Mouse (Mus musculus): ENCODE measurements at regions not wholly inside any gene's neighbourhood (a gene's known extent, or its start where the extent isn't known, plus 50 kb on each side); places are given as distances from the start of the nearest gene placed in this dataset.

DNA sequence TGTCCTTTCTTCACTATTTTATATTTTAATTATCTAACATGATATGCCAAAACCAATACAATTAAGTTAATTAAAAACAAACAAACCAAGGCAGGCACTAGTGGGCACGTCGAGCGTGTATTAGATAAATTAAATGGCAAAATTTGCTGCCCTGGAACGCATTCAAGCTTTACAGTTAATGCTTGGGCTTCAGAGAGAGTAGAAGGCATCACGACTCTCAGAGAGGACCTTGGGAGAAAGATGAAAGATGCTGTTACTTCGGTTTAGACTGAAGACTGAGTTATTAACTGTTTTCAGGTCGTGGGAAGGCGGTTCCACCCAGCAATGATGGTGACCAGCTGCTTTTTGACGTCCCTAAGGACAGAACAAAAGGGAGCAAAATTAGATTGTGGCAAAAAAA, 71.7 kb upstream of the Boc start:
- no peak for DNase-seq (ENCODE audit: low spot score)

DNA sequence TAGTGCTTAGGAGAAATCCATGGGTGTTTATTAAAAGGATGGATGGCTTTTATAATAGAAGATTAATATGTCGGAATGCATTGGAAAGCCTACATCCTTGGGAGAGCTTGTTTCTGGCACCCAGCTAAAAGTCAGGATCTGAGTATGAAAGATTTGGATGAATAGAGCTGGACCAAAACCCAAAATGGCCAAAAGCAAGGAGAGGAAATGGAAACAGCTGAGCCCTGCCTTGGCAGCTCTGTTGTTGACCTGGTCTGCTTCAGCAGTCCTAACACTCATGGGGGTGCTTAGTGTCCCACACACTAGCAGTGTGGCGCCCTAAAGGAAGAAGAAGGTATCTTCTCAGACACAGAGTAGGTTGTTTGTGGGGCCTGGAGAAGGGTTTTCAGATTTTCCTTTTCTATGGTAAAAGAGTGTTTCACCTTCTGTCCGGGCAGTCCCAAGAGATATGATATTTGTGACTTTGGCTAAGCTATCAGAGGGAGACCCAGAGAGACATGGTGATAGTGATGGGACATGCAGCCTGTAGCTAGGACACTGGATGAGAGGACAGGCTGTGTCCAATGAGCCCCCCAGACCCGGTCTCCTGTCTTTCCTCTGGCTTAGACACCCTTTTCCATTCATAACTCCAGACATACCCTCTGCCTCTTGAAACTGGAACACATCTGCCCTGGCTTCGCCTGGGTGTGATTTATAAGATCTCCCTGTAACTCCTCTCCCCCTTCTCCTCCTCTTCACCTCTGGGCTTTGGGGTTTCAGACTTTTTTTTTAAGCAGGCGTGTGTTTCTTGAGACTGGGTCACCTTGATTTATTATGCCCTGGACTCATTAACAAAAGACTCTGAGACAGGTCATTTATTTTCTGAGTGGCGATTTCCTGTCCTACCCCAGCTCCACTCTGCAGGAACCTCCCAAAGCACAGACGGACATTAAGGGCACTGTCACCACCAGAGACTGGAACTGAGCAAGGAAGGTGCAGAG, 70.9 kb upstream of the Boc start:
- DNase-seq (ENCODE audit: low spot score): no peak

DNA sequence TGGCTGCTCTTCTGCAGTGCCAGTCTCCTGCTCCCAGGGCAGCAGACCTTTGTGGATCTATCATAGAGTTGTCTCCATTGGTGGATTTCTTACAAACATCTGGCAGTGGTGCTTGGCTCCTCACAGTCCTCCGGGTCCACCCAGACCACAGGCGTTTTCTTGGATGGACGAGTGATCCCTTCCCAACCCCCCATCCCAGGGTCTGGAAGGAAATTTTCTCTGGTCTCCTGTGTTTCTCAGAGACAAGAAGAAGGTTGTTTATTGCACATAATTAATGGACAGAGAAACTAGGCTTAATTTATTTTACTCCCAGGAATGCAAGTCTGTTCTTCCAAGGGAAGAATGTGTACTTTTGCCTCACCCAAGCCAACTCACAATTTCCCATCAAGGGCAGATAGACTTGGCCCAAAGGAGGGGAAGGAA, 67.2 kb upstream of the Boc start:
- DNase-seq (ENCODE audit: low spot score): no peak

DNA sequence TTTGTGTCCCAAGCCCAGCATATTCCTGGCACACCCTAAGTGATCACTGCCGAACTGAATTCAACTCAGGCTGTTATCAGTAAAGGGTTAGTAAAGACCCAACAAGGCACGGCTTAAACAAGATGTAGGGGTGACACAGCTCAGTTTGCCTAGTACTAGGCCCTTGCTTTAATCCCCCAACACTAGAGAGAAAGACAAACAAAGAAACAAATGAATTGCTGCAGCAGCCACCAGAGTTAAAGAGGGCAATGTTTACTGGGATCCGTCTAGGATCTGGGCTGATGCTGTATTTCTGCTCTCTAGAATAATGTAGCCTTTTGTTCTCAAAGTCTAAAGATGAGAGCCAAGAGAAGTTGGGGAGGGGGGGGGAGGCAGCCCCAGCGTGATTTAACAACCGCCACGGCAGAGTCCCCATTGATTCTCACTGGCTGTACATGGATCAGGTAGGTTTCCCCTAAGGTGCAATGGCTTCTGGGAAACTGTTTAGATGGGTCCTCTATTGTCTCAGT, 66.5 kb upstream of the Boc start:
- DNase-seq (ENCODE audit: low spot score): no peak

DNA sequence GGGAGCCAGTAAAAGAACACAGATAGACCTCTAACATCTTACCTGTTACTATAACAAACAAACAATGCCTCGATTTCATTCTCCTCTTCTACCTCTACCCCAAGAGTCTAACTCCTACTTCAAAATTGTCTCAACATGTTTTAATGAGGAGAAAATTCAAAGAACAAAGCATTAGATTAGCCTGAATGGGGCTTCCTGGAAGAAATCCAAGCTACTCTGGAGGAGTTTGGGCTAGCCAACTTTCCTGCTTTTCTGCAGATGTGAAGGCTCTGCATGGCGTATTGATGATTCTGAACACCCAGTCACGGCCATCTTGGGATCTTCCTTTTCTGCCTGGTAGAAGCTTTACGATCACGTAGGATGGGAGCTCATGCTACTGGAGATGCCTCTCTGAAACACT, 62.9 kb upstream of the Boc start:
- no peak for DNase-seq (ENCODE audit: low spot score)

DNA sequence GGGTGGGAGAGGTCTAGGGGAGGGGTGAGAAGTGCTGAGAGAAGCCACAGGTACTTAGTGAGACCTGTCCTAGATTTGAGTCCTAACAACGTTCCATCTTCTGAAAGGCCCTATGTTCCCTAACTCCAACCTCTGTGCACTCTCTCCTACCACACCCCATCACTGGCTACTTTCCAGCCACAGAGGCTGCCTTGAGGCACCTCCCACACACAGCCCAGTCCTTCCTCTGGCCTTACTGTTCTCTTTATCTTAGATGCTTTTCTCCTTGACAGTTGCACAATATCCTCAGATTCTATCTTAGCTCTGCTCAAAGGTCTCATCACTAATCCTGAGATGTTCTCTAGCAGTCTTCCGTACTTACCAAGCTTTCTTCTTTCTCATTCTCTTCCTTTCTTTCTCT, 61.8 kb upstream of the Boc start:
- DNase-seq (ENCODE audit: low spot score): no peak

DNA sequence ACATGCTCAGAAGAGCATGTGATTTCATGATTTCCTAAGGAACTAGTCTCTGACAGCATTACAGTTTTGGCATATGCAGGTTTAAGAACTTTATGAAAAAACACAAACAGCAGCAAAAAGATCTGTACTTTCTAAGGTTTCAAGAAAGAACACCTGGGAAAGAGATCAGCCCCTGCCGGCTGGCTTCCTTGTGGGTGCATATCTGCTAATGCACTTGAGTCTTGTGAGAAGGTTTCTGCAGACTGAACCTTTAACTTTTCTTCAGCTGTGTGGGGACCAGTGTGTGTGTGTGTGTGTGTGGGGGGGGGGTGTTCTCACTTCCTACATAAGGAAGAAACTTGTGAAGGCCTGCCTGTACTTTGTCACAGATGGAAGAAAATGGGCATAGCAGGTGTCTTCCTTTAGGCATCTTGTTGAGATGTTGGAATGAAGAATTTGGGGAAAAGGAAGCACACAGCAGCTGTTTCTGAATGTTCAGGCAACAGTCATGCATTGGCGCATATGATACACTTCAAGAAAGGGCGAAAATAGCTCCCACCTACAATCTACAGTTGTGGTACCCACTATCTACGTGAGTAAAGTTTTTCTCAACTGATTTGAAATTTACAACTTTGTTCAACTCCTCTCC, 60.9 kb upstream of the Boc start:
- no peak for DNase-seq (ENCODE audit: low spot score)

DNA sequence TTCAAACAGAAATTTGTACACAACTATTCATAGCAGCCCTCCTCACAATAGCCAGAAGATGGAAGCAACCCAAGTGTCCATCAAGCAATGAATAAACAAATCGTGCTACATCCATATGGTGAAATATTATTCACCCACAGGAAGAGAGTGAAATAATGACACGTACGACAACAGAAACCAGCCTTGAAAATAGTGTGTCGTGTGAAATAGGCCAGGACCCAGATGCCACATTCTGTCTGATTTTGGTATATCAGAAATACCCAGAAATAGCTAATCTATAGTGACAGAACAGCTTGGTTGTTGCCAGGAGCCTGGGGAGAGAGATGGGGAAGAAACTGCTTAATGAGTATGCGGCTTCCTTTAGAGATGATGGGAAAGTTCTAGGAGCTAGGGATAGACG, 58.3 kb upstream of the Boc start:
- DNase-seq (ENCODE audit: low spot score): no peak

DNA sequence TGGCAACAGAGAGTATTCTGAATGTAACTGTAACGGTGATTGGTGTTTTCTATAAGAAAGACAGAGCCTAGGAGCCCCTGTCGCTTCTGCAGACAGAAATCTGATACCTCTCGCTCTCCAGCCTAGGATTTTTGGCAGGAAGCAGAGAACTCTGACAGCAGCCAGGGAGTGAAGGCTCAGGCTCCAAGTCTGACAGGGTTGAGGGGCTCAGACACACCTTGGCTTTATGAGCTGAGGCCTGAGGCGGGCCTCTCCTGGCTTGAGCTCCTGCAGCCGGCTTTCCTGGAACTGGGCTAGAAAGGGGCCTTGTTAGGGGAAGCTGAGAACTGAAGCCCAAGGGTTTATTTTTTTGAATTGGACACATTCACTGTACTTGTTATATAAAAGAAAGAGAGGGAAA, 57.7 kb upstream of the Boc start:
- no peak for DNase-seq (ENCODE audit: low spot score)

DNA sequence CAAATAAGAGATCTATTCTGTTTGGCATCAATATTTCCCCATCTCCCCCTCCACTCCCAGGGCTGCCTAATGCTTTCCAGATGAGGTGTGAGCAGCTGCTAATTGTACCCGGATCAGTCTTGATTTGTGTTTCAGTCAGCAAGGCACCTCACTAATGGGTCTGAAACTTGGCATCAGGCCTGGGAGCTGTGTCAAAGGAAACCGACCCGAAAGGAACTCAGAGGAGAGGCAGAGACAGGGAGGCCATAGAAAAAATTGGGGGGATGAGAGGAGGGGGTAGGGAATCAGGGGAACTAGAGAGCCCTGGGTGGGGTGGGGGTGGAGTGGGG, 57.1 kb upstream of the Boc start:
- no peak for DNase-seq (ENCODE audit: low spot score)

DNA sequence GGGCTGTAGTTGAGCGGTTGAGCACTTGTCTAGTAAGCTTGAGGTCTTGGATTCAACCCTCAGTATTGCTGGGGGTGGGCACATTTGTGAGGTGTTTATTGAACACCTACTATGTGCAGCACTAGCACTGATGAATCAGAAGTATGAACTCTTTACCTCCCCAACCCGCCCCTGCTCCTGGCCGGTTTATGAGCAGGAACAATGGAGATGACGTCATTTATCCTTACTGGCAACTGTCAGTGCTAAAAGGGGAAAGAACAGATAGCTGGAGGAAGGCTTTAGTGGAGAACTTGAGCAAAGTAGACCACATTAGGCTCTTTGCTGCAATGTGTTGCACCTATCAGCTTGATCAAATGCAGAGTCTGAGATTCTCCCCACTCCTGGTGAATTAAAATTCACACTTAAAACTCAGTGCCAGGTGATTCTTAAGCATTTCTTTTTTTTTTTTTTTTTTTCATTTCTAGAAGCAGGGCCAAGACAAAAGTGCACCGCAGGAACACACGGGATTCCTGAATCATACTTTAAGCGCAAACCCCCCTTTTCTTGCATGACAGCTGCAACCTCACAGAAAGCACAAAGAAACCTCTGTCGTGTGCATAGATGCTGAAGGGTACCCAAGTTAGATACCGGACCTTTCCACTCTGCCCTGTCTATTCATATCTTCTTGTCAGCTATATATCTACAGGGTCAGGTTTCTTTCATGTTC, 56.6 kb upstream of the Boc start:
- DNase-seq (ENCODE audit: low spot score): no peak

DNA sequence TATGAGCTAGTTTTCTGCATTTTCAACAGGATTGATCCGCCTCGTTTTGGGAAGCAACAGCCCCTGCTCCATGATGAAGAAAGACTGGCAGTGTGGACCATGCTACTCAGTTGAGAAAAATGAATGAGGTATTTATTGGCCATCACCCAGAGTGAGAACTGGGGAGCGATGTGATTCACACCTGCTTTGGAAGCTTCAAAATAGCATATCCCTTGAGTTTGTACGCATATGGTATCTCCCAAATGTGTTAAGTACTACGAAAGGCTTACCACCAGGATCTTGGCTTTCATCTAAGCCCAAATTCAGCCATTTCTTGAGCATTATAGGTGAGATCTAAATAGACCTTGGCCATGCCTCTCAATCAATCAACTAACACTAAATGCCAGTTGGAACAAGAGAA, 55.5 kb upstream of the Boc start:
- no peak for DNase-seq (ENCODE audit: low spot score)

DNA sequence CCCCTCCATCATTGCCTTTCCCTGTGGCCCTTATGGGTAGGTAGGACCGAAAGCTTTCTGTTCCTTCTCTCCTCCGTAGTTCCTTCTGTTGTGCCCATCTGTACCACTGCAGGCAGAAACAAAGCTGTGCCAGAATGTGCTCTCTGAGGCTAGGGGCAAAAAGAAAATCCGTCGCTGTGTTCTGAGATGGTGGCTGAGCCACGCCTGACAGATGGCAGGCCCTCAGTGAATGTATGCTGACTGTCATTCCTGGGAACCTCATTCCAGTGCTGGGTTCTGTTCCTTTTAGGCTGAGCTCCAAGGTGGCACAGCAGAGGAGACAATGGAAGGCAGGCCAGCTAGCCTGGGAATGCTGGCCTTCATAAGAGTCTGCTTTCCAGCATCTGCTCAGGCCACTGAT, 54.0 kb upstream of the Boc start:
- DNase-seq (ENCODE audit: low spot score): no peak

DNA sequence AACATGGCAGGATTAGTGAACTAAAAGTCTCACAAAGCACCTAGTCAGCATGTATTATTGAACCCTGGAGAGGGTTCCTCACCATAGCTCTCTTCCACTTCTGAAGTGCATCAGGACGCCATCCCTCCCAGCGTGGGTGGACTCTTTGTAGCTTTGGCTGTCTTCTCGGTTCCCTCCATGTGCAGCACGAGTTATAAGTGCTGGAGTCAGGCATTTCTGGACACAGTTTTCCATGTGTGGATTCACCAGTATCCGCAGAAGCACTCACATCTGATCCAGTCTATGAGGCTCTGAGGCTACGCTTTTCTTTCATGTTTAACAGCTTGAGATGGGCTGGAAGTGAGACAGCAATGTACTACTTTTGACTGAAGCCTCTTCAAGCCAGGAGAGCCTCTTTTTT, 52.8 kb upstream of the Boc start:
- DNase-seq (ENCODE audit: low spot score): no peak

DNA sequence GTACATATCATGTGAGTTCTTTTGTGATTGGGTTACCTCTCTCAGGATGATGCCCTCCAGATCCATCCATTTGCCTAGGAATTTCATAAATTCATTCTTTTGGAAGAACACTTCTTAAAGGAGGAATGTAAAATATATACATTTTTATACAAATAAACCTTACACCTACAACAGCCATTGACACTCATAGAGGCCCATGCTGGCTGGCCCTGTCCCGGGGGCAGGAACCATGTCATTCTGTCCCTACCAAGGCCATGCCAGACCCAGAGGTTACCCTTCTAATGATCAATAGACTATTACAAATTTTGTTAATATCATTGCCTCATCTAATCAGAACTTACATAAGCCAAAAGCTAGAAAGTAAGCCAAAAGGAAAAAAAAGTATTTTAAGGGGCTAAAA, 49.9 kb upstream of the Boc start:
- DNase-seq (ENCODE audit: low spot score): no peak
